Mouse (Mus musculus): ENCODE results near the gene Eif3f. TPM values are rescaled to one million over a fixed set of nuclear protein-coding genes. Genes with fewer than 3 reads are reported as not detected.

Eif3f gene
- polyA plus RNA-seq, 1 experiment from 2014 or later = 71.7 TPM

Other genes starting within 250 kb of the Eif3f start
- not detected in 2 replicates for gene Olfr512, start 221.1 kb upstream of the Eif3f start, polyA plus RNA-seq (2016; fragmentation: Nextera tagmentation; extraction: Ambion mirVana)
- gene Olfr513, start 183.4 kb upstream of the Eif3f start, polyA plus RNA-seq (2016; fragmentation: Nextera tagmentation; extraction: Ambion mirVana) = not detected in 2 replicates
- not detected in 2 replicates for gene Olfr514, start 108.4 kb upstream of the Eif3f start, polyA plus RNA-seq (2016; fragmentation: Nextera tagmentation; extraction: Ambion mirVana)
- gene Olfr516, start 83.9 kb upstream of the Eif3f start, polyA plus RNA-seq (2016; fragmentation: Nextera tagmentation; extraction: Ambion mirVana) = not detected in 2 replicates
- not detected in 2 replicates for gene Olfr517, start 62.0 kb upstream of the Eif3f start, polyA plus RNA-seq (2016; fragmentation: Nextera tagmentation; extraction: Ambion mirVana)
- not detected in 2 replicates for gene Olfr518, start 49.4 kb upstream of the Eif3f start, polyA plus RNA-seq (2016; fragmentation: Nextera tagmentation; extraction: Ambion mirVana)
- not detected in 2 replicates for gene Olfr519, start 40.0 kb upstream of the Eif3f start, polyA plus RNA-seq (2016; fragmentation: Nextera tagmentation; extraction: Ambion mirVana)
- gene Nlrp10, start 4.2 kb upstream of the Eif3f start, polyA plus RNA-seq (2016; fragmentation: Nextera tagmentation; extraction: Ambion mirVana) = 0.04 TPM in 1 of 2 replicates, not detected in the other
- 5.2 and 5.3 TPM in 2 replicates for gene Tub, start 15.9 kb downstream of the Eif3f start, polyA plus RNA-seq (2016; fragmentation: Nextera tagmentation; extraction: Ambion mirVana)
- gene Ric3, start 148.9 kb downstream of the Eif3f start, polyA plus RNA-seq (2016; fragmentation: Nextera tagmentation; extraction: Ambion mirVana) = 17.3 and 18.7 TPM in 2 replicates
- 21.9 and 29.6 TPM in 2 replicates for gene Lmo1, start 240.8 kb downstream of the Eif3f start, polyA plus RNA-seq (2016; fragmentation: Nextera tagmentation; extraction: Ambion mirVana)

All from forebrain, embryonic 10.5 days (tissue).